Mouse (Mus musculus): ENCODE results near the gene Focad.

Gene Focad

GRCm38 (mm10) chr4:88209351-88209814 is 115.0 kb downstream of the Focad start:
- in situ Hi-C loops (cut with MboI, MseI) = no loop called here

GRCm38 (mm10) chr4:88210602-88211001 is 116.2 kb downstream of the Focad start:
- in situ Hi-C loops (cut with MboI, MseI) = no loop called here

GRCm38 (mm10) chr4:88211200-88211885 is 116.9 kb downstream of the Focad start:
- in situ Hi-C loops (cut with MboI, MseI) = no loop called here

GRCm38 (mm10) chr4:88213895-88214294 is 119.5 kb downstream of the Focad start:
- in situ Hi-C loops (cut with MboI, MseI) = no loop called here

- in situ Hi-C loops (cut with MboI, MseI) = no loop called here
Measured at GRCm38 (mm10) chr4:88218286-88218685, 123.9 kb downstream of the Focad start.

- in situ Hi-C loops (cut with MboI, MseI) = no loop called here
Measured at GRCm38 (mm10) chr4:88218797-88219196, 124.4 kb downstream of the Focad start.

- in situ Hi-C loops (cut with MboI, MseI) = no loop called here
Measured at GRCm38 (mm10) chr4:88231375-88231774, 136.9 kb downstream of the Focad start.

- in situ Hi-C loops (cut with MboI, MseI) = no loop called here
Measured at GRCm38 (mm10) chr4:88235941-88236340, 141.5 kb downstream of the Focad start.

- in situ Hi-C loops (cut with MboI, MseI) = no loop called here
Measured at GRCm38 (mm10) chr4:88236926-88237756, 142.7 kb downstream of the Focad start.

- in situ Hi-C loops (cut with MboI, MseI) = no loop called here
Measured at GRCm38 (mm10) chr4:88238351-88238750, 143.9 kb downstream of the Focad start.

- in situ Hi-C loops (cut with MboI, MseI) = no loop called here
Measured at GRCm38 (mm10) chr4:88243834-88244233, 149.4 kb downstream of the Focad start.

- in situ Hi-C loops (cut with MboI, MseI) = no loop called here
Measured at GRCm38 (mm10) chr4:88245494-88245893, 151.1 kb downstream of the Focad start.

GRCm38 (mm10) chr4:88261349-88261748 is 166.9 kb downstream of the Focad start:
- in situ Hi-C loops (cut with MboI, MseI) = no loop called here

- in situ Hi-C loops (cut with MboI, MseI) = no loop called here
Measured at GRCm38 (mm10) chr4:88264536-88264935, 170.1 kb downstream of the Focad start.

- in situ Hi-C loops (cut with MboI, MseI) = no loop called here
Measured at GRCm38 (mm10) chr4:88270408-88271067, 176.1 kb downstream of the Focad start.

GRCm38 (mm10) chr4:88275571-88276041 is 181.2 kb downstream of the Focad start:
- in situ Hi-C loops (cut with MboI, MseI) = no loop called here

- in situ Hi-C loops (cut with MboI, MseI) = no loop called here
Measured at GRCm38 (mm10) chr4:88276058-88276734, 181.8 kb downstream of the Focad start.

- in situ Hi-C loops (cut with MboI, MseI) = no loop called here
Measured at GRCm38 (mm10) chr4:88278524-88278923, 184.1 kb downstream of the Focad start.

- in situ Hi-C loops (cut with MboI, MseI) = no loop called here
Measured at GRCm38 (mm10) chr4:88280536-88280935, 186.1 kb downstream of the Focad start.

GRCm38 (mm10) chr4:88295537-88295936 is 201.1 kb downstream of the Focad start:
- in situ Hi-C loops (cut with MboI, MseI) = no loop called here

- in situ Hi-C loops (cut with MboI, MseI) = no loop called here
Measured at GRCm38 (mm10) chr4:88299551-88299950, 205.1 kb downstream of the Focad start.

Measured in T-helper 2 cell (primary cell).